Mouse (Mus musculus) midbrain, embryonic 14.5 days (tissue): ENCODE measurements at regions not wholly inside any gene's neighbourhood (a gene's known extent, or its start where the extent isn't known, plus 50 kb on each side); places are given as distances from the start of the nearest gene placed in this dataset.
A peak's percentile ranks its signal among the peaks of the same experiment; 100 is the strongest.

Source experiments
- ATAC-seq: fragments of 200-750 bp; cut with Nextera tagmentation; 2 replicates; pipeline ENCODE4 v1.8.0; 2017; ENCODE audit warnings: moderate number of reproducible peaks, moderate library complexity; ENCODE audit not compliant: low FRiP score, low TSS enrichment
- DNase-seq: peaks from one replicate; pipeline ENCODE4 v3.0.0-alpha.2; 2015
- H3K27ac ChIP-seq: fragments of 300-500 bp; sonication (generic); replicated peaks from 2 replicates; pipeline ENCODE4 v1.5.1; 2014; ENCODE audit warnings: mild to moderate bottlenecking, low read depth, low read length, moderate library complexity
- H3K27me3 ChIP-seq: fragments of 300-500 bp; sonication (generic); 2 replicates; pipeline ENCODE4 v1.6.1; 2014; ENCODE audit warnings: low read length, control low read depth, mixed read lengths; ENCODE audit not compliant: control insufficient read depth, insufficient read depth
- H3K36me3 ChIP-seq: fragments of 300-500 bp; sonication (generic); 2 replicates; pipeline ENCODE4 v1.6.1; 2014; ENCODE audit warnings: low read length, control low read depth; ENCODE audit not compliant: control insufficient read depth, insufficient read depth
- H3K4me1 ChIP-seq: fragments of 300-500 bp; sonication (generic); 2 replicates; pipeline ENCODE4 v1.6.1; 2014; ENCODE audit warnings: mild to moderate bottlenecking, antibody characterized with exemption, low read length, control low read depth; ENCODE audit not compliant: control insufficient read depth, insufficient read depth
- H3K4me2 ChIP-seq: fragments of 300-500 bp; sonication (generic); 2 replicates; pipeline ENCODE4 v1.6.1; 2014; ENCODE audit warnings: mild to moderate bottlenecking, low read length, moderate library complexity
- H3K4me3 ChIP-seq: fragments of 300-500 bp; sonication (generic); replicated peaks from 2 replicates; pipeline ENCODE4 v1.5.1; 2014; ENCODE audit warnings: low read depth, low read length
- H3K9ac ChIP-seq: fragments of 300-500 bp; sonication (generic); replicated peaks from 2 replicates; pipeline ENCODE4 v1.6.1; 2014; ENCODE audit warnings: mild to moderate bottlenecking, low read length, moderate library complexity
- H3K9me3 ChIP-seq: fragments of 300-500 bp; sonication (generic); 2 replicates; pipeline ENCODE4 v1.6.1; 2016; ENCODE audit warnings: low read length, control low read depth, mixed read lengths; ENCODE audit not compliant: control insufficient read depth
- WGBS: fragments of 180-500 bp; shearing (Covaris S2); extraction: QIAGEN DNeasy Blood & Tissue Kit; methylation state at CpG from one replicate; pipeline ENCODE4 v1.1.7; 2014; 5-methylcytosine and 5-hydroxymethylcytosine counted together

GRCm38 (mm10) chr10:101422562-101422961, 258.7 kb upstream of the Mgat4c start:
- no peak overlapping the region for H3K9ac ChIP-seq
- 55% methylated on average over 4 of the region's 4 CpGs for WGBS
- ATAC-seq, result no peak
- no peak overlapping the region for H3K4me2 ChIP-seq
- H3K27ac ChIP-seq, result no peak overlapping the region
- peak; percentile 3 for DNase-seq
- H3K4me1 ChIP-seq, result no peaks in the 10 kb centered on the region
- H3K4me3 ChIP-seq, result no peak overlapping the region
- no peaks in the 10 kb centered on the region for H3K36me3 ChIP-seq
- H3K9me3 ChIP-seq, result no peaks in the 10 kb centered on the region
- no peaks in the 10 kb centered on the region for H3K27me3 ChIP-seq
